Mouse (Mus musculus) olfactory bulb, adult 2 months (tissue): Measurements from ENCODE around the gene Sdk2. TPM values are rescaled to one million over a fixed set of nuclear protein-coding genes. Genes with fewer than 3 reads are reported as not detected.

Experiments
- H3K27ac ChIP-seq: fragments of 200-500 bp; 2 replicates; pipeline ENCODE4 v1.5.1; 2012; ENCODE audit warnings: low read depth, low read length; ENCODE audit not compliant: insufficient read depth
- H3K4me1 ChIP-seq: fragments of 200-500 bp; 2 replicates; pipeline ENCODE4 v1.6.1; 2012; ENCODE audit warnings: low read length; ENCODE audit not compliant: control insufficient read depth, insufficient read depth
- H3K4me3 ChIP-seq: fragments of 200-500 bp; 2 replicates; pipeline ENCODE4 v1.5.1; 2012; ENCODE audit warnings: mild to moderate bottlenecking, low read depth, low read length, moderate library complexity; ENCODE audit not compliant: insufficient read depth
- CTCF ChIP-seq: fragments of 200-500 bp; IDR thresholded peaks from 2 replicates; pipeline ENCODE4 v1.5.1; 2012; ENCODE audit warnings: low read depth, mild to moderate bottlenecking, low read length, moderate library complexity; ENCODE audit not compliant: insufficient read depth
- POLR2A ChIP-seq: fragments of 200-500 bp; IDR thresholded peaks from 2 replicates; pipeline ENCODE4 v1.6.1; 2012; ENCODE audit warnings: mild to moderate bottlenecking, low read depth, low read length, moderate library complexity; ENCODE audit not compliant: insufficient read depth
- WGBS: fragments of 180-500 bp; shearing (Covaris S2); methylation state at CpG from one replicate; pipeline ENCODE4 v1.1.7; 2018; 5-methylcytosine and 5-hydroxymethylcytosine counted together
- polyA plus RNA-seq: library from polyadenylated mRNA; stranded (reverse); fragments of >200 nt; gene quantifications from 2 replicates; pipeline ENCODE4 v1.2.4, GENCODE M21; 2012; ENCODE audit warnings: low replicate concordance; ENCODE audit not compliant: missing spikeins, insufficient read depth, insufficient read length

Sdk2 gene
- polyA plus RNA-seq, 1 experiment = not detected

DNA sequence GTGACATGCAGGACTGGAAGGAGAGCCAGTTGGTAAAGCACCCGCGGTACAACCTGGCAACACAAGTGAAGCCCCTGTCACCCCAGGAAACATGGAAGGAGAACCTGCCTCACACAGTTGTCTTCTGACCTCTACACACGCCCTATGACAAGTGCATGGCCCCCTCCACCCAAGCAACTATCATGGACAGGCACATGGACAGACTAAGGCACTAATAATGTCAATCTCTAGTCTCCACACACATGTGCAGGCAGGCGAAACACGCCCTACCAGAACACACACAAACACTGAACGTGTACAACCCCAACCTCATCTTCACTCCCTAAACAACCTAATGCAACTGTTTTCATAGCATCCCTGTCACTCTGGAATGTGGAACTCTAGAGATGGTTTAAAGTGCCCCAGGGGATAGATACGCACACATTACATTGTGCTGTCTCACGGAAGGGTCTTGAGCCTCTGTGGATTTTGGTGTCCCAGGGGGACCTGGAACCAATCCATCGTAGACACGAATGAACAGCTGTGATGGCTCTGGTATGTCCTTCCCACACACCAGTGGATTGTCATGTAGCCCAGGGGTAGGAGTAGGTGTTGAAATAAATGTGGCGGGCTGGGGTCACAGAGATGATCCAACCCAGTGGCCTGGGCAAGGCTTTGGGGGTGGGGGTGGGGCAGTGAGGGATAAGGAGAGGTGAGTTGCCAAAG is 329.8 kb downstream of the Sdk2 start:
- peaks cover 16% of the 10 kb centered on the region for H3K4me1 ChIP-seq
- no peak overlapping the region for H3K27ac ChIP-seq
- TF ChIP-seq CTCF (no peak), POLR2A (no peak)
- WGBS = 87% methylated on average over 11 of the region's 11 CpGs
- no peak overlapping the region for H3K4me3 ChIP-seq

DNA sequence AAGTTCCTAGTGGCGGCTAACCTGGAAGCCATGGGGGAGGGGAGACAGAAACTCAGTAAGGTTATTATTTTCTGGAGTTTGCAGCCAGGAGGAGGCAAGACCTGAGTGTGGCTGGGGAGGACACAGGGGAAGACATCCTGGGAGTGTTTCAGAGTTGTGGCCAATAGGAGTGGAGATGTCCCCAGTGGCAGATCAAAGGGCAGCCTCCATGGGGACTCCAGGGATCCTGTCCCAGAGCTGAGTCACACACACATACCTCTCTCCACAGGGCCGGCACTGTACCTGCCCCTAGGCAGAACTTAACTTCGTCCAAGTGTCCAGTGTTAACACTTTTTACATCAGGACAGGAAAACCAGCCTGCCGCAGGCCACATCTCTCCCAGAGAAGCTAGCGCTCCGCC is 331.7 kb downstream of the Sdk2 start:
- WGBS = 78% methylated on average over 6 of the region's 6 CpGs
- TF ChIP-seq CTCF (no peak), POLR2A (no peak)
- H3K4me1 ChIP-seq = peaks cover 16% of the 10 kb centered on the region
- H3K4me3 ChIP-seq = no peak overlapping the region
- H3K27ac ChIP-seq = no peak overlapping the region

DNA sequence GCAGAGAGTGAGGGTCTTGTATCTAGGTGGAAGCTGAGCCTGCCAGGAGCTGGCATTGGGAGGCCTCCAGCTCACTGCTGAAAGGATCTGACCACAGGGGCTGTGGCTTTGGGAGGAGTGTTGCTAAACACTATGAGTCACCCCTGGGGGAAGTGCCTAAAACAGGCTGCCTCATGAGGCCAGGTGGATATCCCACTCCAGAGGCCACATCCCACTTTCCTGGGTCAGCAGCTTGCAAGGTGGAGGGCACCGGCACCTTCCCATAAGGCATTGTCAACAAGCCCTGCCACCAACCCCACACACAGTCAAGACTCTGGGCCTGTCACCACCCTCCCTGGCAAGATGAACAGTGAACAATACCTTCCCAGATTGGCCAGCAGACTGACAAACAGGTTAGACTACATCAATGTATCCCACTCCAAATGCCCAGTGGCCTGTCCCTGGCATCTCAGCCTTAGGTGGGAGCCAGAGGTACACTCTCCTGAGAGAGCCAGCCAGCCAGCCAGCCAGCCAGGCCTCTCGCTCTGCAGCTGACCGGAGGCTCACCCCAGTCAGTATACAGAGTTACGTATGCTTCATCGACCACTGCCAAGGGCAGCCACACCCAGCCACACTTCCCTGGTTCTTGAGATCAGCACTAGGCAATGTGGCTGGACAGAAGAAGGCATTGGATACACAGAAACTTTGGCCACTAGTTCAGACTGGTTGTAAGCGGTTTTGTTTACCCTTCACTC is 333.0 kb downstream of the Sdk2 start:
- 68% methylated on average over 6 of the region's 6 CpGs for WGBS
- Histone ChIP-seq H3K4me3 (no peak overlapping the region), H3K27ac (no peak overlapping the region), H3K4me1 (peaks cover 18% of the 10 kb centered on the region)
- TF ChIP-seq POLR2A (no peak), CTCF (no peak)

DNA sequence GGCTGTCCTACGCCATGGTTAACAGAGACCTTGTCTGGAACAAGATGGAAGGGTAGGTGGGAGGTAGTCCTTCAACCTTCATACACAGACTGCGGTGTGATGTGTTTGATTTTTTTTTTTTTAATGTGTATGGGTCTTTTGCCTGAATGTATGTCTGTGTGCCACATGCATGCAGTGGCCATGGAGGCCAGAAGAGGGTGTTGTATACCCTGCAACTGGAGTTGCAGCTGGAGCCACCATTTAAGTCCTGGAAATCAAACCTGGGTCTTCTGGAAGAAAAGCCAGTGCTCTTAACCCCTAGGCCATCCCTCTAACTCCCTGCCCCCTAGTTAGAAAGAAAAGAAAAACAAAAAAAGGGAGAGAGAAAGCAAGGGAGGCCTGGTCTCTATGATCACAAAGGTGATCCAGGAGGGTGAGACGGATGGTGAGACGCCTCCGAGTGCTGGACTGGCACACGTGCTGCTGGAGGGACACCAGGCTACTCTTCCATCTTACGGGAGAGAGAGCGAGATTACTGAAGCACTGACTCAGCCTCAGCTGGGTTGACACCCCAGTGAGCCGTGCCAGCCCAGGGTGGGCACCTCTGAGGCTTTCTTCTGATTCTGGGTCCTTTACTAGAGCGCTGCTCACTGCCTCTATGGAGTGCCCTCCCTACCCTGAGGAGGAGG is 334.8 kb downstream of the Sdk2 start:
- 80% methylated on average over 10 of the region's 10 CpGs for WGBS
- no peak for TF ChIP-seq CTCF
- TF ChIP-seq POLR2A = no peak
- H3K4me3 ChIP-seq = no peak overlapping the region
- H3K4me1 ChIP-seq = peaks cover 20% of the 10 kb centered on the region
- no peak overlapping the region for H3K27ac ChIP-seq

DNA sequence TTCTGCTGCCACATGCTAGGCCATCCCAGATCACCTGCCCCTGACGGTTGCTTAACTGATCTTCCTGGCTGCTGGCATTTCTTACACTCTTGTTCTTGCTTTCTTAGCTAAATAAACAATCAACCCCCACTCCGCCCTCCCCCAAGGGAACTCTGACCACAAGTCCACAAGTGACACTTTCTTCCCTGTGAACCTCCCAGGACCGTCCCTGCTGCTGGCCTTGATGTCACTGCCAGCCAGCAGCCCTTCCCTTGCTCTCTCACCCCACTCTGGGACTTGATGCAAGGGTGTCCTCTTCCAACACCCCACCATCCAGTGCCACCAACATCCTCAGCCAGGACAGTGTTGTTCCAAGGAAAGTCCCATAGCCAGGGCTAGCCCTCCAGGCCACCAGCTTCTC is 336.0 kb downstream of the Sdk2 start:
- 81% methylated on average over 3 of the region's 3 CpGs for WGBS

DNA sequence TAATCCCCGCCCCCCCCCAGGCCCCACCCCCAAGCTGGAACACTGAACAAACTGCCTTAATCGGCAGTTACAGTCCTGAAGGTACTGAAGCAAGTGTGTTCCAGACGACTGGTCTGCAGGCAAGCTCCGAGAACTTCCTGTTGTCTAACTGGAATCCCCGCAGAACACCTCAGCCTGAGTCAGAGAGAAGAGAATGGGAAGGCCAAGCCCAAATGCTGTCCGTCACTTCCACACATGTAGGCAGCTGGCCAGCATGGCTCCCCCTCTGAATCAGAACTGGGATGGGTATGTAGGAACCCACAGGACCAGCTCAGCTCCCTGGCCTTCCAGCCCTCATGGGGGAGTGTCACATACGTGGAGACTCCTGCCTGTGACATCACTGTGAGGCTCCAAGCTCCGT is 336.9 kb downstream of the Sdk2 start:
- Histone ChIP-seq H3K27ac (no peak overlapping the region), H3K4me1 (peaks cover 33% of the 10 kb centered on the region), H3K4me3 (no peak overlapping the region)
- TF ChIP-seq CTCF = no peak
- TF ChIP-seq POLR2A = no peak
- 70% methylated on average over 8 of the region's 8 CpGs for WGBS

More for the DNA sequence above, 336.0 kb downstream of the Sdk2 start:
- no peak overlapping the region for H3K4me3 ChIP-seq
- H3K4me1 ChIP-seq = peaks cover 26% of the 10 kb centered on the region
- TF ChIP-seq POLR2A = no peak
- TF ChIP-seq CTCF = no peak
- H3K27ac ChIP-seq = no peak overlapping the region

DNA sequence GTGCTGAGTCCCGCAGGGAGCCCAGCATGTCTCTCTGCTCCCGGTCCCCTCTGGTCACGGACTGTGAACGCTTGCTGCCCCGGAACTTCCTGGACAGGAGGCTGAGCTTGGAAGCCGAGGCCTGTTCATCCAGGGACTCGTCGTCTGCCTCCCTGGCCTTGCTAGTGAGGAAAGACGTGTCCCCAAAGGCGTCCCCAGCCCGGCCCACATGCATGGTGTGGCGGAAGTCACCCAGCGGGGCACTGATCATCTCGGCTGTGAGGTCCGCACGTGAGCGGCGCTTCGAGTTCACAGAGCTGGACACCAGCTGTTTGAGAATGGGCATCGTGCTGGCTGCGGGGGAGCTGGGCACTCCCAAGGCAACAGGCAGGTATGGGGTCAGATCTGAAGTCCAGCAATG is 337.6 kb downstream of the Sdk2 start:
- Histone ChIP-seq H3K4me3 (no peak overlapping the region), H3K27ac (no peak overlapping the region), H3K4me1 (peaks cover 31% of the 10 kb centered on the region)
- TF ChIP-seq CTCF (no peak), POLR2A (no peak)
- 83% methylated on average over 21 of the region's 21 CpGs for WGBS

DNA sequence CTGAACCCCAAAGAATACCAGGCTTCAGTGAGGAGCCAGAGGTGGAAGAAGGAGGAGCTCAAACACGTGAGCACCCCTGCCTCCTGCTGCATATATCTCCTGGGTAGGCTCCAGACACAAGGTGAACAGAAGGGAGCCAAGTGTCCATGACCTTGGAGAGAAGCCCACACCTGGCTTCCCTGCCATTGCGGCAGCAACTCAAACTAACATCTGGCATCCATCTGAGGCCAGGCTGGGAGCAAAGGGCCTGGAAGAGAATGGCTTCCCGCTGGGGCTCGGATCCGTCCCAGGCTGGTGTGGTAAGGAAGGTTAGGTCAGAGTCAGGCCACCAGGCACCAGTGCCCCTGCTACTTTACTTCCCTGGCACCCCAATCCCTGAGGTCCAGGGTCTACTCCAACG is 338.9 kb downstream of the Sdk2 start:
- no peak overlapping the region for H3K27ac ChIP-seq
- WGBS = 77% methylated on average over 6 of the region's 6 CpGs

More for the DNA sequence above, 338.9 kb downstream of the Sdk2 start:
- Histone ChIP-seq H3K4me3 (no peak overlapping the region), H3K4me1 (peaks cover 23% of the 10 kb centered on the region)
- TF ChIP-seq CTCF (no peak), POLR2A (no peak)
